Mouse (Mus musculus) CD4-positive helper T cell, adult 2 months (primary cell): Measurements from ENCODE around the gene Ubxn1.
"Not testable (repeated sequence)": the region's sequence is repeated elsewhere in the genome, so short reads cannot be mapped to it uniquely, and the experiment has no call there.

Experiments
- DNase-seq: peaks from one replicate; pipeline ENCODE4 v3.0.0-alpha.2; 2012; ENCODE audit warnings: low read depth, missing footprints, low spot score

Ubxn1 gene

DNA sequence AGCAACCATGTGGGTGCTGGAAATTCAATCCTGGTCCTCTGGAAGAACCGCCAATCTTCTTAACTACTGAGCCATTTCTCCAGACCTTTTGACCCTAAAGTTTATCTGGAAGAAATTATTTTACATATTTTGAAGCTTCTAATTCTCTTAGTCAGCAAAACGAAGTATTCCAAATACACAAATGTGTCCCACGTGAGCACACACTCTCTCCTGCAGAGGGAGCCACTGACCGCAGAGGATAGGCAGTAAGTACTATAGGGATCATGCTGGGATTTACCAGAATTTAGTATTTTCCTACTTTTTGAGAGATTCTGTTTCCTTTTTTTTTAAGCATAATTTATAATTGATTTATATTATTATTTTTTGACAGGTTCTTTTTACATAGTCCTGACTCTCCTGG, 13.6 kb upstream of the Ubxn1 start:
- peak; percentile 37 for DNase-seq

DNA sequence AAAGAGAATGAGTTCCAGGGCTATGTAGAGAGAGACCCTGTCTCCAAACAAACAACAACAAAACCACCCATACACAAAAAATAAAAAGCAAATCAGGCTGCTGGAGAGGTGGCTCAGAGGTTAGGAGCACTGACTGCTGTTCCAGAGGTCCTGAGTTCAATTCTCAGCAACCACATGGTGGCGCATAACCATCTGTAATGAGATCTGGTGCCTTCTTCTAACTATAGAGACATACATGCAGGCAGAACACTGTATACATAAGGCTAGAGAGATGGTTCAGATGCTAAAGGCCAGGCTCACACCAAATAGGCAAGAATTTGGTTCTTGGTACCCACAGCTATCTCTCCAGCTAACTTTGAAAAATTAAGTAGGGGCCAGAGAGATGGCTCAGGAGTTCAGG, 12.3 kb upstream of the Ubxn1 start:
- DNase-seq, result peak; percentile 59

DNA sequence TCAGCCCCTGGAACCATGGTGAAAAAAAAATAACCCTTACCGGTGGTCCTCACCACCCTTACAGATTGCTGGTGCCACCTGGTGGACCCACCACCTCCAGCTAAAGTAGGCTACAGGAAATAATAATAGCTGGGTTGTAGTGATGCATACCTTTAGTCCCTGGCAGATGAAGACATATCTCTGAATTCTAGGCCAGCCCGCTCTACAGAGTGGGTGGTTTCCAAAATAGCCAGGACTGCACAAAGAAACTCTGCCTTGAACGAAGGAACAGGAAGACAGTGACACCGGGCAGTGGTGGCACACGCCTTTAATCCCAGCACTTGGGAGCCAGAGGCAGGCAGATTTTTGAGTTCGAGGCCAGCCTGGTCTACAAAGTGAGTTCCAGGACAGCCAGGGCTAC, 7.0 kb upstream of the Ubxn1 start:
- DNase-seq, result no peak

GRCm38 (mm10) chr19:8870381-8870780, 915 bp upstream of the Ubxn1 start:
- not testable (repeated sequence) for DNase-seq

DNA sequence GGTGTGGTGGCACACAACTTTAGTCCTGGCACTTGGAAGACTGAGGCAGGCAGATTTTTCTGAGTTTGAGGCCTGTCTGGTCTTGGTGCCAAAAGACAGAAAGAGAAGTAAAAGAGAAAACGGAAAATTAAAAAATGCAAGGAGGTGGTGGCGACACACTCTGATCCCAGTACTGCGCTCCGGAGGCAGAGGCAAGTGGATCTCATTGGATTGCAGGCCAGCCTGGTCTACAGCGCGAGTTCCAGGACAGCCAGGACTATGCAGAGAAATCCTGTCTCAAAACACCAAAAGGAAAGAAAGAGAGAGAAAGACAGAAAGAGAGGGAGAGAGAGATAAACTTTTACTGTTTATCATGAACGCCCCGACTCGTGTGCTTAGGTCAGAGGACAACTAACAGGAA, 458 bp upstream of the Ubxn1 start:
- DNase-seq, result no peak

DNA sequence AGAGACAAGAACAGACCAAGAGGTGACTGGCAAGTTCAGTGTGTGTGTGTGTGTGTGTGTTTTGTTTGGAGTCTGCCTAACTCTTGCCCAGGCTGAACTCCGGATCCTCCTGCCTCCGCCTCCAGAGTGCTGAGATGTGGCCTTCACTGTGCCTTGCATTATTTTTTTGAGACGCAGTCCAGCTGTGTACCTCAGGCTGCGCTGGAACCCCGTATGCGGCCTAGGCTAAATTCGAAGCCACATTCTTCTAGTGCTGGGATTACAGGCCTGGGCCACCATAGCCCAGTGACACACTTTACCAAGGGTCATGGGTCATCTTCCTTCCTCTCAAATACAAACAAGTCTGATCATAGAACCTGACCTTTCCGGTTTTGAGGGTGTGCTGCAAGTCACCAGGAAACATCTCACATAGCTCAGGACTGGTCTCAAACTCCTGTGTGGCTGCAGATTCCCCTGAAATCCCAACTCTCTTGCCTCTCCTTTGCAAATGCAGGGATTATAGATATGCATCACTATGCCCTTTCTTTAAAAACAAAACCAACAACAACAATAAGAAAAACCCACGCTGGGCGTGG, 1.1 kb downstream of the Ubxn1 start:
- no peak for DNase-seq

- no peak for DNase-seq
Observed at GRCm38 (mm10) chr19:8875031-8875430, 3.7 kb downstream of the Ubxn1 start.

GRCm38 (mm10) chr19:8880311-8881033, 9.2 kb downstream of the Ubxn1 start, which contains the start of gene Uqcc3:
Uqcc3 (minus strand) TSS chr19:8880923.
- DNase-seq, result peak; percentile 92

- no peak for DNase-seq
Observed at GRCm38 (mm10) chr19:8881034-8881392, 9.7 kb downstream of the Ubxn1 start.

DNA sequence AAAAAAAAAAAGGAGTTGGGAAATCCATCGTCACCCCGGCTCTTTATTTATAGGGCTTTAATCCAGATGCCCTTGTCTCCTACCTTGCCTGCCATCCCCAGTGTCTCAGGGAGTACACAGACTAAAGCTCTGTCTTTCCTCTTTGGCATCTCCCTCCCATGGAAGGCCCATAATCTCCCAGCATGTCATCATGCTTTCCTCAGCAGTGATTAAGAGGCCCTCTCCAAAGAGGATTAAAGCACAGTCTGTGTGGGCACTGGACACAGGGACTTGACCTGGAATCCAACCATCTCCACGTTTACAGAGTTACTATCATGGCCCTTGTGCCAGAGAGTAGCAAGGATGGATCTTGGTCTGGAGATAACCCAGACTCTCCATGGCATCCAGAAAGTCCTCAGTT, 12.3 kb downstream of the Ubxn1 start, which contains the start of the genes Lbhd1 and Gm49403:
TSS of gene Lbhd1 (plus strand) at position 117 of the 400 bp plus-strand sequence.
TSS of gene Gm49403 (plus strand) at position 315 of the 400 bp plus-strand sequence.
- no peak for DNase-seq

DNA sequence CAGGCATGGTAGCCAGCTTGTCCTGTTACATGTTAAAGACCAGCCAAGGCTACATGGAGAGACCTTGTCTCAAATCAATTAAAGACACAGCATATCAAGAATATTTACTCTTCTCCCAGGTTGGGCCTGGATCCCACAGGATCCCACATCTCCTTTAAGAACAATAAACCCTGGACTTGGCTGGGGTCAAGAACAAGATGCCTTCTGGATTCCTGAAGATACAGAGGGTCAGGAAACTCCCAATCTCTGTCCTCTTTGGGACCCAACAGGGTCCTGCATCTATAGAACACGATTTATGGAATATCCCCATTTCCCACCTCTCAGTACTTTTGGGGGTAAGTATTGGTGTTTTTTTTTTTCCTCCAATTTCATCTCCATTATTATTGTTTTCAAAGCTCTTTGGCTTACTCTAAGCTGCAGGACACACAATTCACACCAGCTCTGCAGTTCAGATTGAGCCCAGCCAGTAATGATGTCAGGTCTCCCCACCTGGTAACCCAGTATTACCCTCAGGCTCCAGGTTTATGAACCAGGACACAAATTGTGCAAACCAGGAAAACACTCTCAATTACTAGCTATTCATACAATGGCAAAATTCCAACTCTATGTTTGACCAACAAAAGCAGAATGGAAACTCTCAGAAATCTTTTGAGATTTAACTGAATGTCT, 15.8 kb downstream of the Ubxn1 start:
- no peak for DNase-seq

GRCm38 (mm10) chr19:8887585-8888463, 16.5 kb downstream of the Ubxn1 start:
- no peak for DNase-seq

DNA sequence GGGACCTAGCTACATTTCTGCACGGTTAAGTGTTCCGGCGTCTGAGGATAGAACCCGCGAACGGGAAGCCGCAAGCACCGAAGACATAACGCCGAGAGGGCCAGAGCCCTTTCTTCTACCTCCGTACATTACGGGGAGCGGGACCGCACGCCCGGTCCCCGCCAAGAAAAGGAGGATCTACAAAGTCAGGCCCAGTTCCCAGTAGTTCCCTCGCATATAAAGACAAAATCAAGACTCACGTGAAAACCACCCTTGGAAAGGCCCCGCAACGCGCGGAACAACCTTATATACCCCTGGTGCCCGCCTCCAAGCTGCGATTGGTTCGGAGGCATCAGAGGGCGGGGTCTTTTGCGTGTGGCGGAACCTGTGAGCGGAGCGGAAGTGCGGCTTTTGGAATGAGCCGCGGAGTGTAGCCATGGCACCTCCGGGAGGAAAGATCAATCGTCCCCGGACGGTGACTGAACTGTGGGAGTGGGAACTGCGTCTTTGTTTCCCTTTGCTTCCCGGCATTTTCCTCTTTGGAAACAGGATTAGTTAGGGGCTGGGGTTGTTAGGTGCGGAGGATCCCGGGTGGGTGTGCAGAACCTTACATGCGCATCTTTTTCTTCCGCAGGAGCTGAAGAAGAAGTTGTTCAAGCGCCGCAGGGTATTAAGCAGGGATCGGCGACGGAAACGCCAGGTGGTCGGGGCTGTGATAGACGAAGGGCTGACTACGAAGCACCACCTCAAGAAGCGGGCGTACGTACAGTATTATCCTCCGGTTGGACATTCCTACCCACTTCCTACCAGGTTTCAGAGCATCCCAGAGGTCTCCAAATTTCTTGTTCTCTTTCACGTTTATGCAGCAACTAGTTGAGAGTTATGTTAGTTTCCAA, 17.5 kb downstream of the Ubxn1 start, which contains the start of the genes 1810009A15Rik and Gm49416:
TSS of gene 1810009A15Rik (plus strand) at position 343 of the 875 bp plus-strand sequence.
TSS of gene Gm49416 (plus strand) at position 416 of the 875 bp plus-strand sequence.
- DNase-seq, result peak; percentile 96

DNA sequence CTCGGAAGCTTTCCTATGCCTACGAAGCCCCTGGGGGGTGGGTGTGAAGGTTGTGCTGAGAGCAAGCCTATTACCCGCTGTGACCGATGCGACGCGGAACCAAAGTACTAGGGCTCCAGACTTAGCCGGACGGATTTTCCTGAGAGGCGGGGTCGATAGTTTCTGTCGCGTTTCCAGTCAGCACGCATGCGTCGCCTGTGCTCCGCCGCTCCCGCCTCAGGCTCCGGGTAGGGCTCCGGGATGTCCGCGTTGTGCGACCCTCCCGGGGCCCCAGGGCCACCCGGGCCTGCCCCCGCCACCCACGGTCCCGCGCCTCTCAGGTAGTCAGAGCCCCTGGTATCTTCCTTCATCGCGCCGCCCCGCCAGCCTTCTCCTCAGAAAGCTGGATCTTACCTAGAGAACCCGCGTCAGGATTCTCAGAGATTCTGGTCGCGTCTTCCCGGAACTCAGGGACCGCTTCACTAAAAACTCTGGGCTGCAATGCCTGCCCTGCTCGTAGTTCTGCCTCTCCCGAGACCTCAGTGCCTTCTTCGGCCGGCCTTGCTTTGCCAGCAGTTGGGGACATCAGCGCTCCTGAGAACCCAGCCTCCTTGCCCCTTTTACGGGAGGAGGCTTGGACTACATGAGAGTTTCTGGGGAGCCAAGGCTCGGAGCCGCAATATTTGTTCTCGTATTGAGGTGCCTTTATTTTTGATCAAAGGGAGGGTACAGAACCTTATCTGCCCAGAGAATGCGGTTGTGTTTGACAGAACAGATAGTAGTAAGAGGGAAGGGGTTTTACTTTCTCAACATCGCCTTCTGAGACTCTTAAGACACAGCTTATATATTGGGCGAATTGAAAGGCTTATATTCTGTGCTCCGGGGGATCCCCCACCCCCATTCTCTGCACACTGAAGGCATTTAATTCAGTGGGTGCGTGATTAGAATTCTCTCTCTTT, 21.8 kb downstream of the Ubxn1 start, which contains the start of gene Ints5:
TSS of gene Ints5 (plus strand) at position 177 of the 938 bp plus-strand sequence.
- peak; percentile 88 for DNase-seq

DNA sequence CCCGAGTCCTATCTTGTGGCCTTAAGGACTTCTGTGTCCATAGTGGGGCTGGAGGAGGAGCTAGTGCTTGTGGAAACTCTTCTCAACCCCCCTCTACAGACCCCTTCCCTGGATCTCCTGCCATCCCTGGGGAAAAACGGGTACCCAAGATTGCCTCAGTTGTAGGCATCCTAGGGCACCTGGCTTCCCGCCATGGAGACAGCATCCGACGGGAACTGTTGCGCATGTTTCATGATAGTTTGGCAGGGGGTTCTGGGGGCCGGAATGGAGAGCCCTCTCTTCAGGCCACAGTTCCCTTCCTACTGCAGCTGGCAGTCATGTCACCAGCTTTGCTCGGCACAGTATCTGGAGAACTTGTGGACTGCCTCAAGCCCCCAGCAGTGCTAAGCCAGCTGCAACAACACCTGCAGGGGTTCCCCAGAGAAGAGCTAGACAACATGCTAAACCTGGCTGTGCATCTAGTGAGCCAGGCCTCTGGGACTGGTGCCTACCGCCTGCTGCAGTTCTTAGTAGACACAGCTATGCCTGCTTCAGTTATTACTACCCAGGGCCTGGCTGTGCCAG, 24.2 kb downstream of the Ubxn1 start:
- no peak for DNase-seq

DNA sequence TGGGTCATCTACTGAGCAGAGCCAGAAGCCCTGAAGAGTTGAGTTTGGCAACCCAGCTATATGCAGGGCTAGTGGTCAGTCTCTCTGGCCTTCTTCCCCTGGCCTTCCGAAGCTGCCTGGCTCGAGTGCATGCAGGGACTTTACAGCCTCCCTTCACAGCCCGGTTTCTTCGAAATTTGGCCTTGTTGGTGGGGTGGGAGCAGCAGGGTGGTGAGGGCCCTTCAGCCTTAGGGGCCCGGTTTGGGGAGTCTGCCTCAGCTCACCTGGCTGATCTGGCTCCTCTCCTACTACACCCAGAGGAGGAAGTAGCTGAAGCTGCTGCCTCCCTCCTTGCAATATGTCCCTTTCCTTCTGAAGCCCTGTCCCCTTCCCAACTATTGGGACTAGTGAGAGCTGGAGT, 24.9 kb downstream of the Ubxn1 start:
- DNase-seq, result not testable (repeated sequence)

DNA sequence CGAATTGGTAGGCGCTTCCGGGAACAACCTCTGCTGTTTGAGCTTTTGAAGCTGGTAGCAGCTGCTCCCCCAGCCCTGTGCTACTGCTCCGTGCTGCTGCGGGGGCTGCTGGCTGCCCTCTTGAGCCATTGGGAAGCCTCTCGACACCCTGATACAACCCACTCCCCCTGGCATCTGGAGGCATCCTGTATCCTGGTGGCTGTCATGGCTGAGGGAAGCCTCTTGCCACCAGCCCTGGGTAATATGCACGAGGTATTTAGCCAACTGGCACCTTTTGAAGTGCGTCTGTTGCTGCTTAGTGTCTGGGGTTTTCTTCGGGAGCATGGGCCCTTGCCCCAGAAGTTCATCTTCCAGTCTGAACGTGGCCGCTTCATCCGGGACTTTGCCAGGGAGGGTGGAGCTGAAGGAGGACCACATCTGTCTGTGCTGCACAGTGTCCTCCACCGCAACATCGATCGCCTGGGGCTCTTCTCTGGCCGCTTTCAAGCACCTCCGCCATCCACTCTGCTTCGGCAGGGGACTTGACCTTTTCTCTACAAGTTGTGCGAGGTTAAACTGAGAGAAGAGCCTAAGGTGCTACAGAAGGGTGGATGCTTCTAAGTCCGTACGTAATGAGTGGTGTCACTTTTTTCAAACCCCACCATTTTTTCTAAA, 26.0 kb downstream of the Ubxn1 start:
- not testable (repeated sequence) for DNase-seq

- peak; percentile 98 for DNase-seq
Observed at GRCm38 (mm10) chr19:8897865-8898495, 26.7 kb downstream of the Ubxn1 start, which contains the start of gene Ganab. Ganab (plus strand) TSS chr19:8898071.
